Mouse (Mus musculus) cerebellum, adult 2 months (tissue): ENCODE measurements around the gene Hspb1. TPM values are rescaled to one million over a fixed set of nuclear protein-coding genes. Genes with fewer than 3 reads are reported as not detected.
A peak's percentile ranks its signal among the peaks of the same experiment; 100 is the strongest.

Experiments
- DNase-seq, 2 experiments: peaks; one replicate each; pipeline ENCODE4 v3.0.0; 2021
- H3K27ac ChIP-seq: fragments of 200-500 bp; 2 replicates; pipeline ENCODE4 v1.5.1; 2012; ENCODE audit warnings: low read length, control low read depth, inconsistent platforms; ENCODE audit not compliant: insufficient read depth
- H3K27me3 ChIP-seq: fragments of 200-500 bp; 2 replicates; pipeline ENCODE4 v1.6.1; 2012; ENCODE audit warnings: inconsistent platforms, mild to moderate bottlenecking, low read length, moderate library complexity; ENCODE audit not compliant: control insufficient read depth, insufficient read depth
- H3K4me1 ChIP-seq: fragments of 200-500 bp; 2 replicates; pipeline ENCODE4 v1.6.1; 2011; ENCODE audit warnings: low read length; ENCODE audit not compliant: control insufficient read depth, insufficient read depth
- H3K4me3 ChIP-seq: fragments of 200-500 bp; replicated peaks from 2 replicates; pipeline ENCODE3; 2011; ENCODE audit warnings: mild to moderate bottlenecking, low read depth, low read length, control low read depth; ENCODE audit not compliant: insufficient read depth
- CTCF ChIP-seq: fragments of 200-500 bp; IDR thresholded peaks from 2 replicates; pipeline ENCODE4 v1.5.1; 2011; ENCODE audit warnings: low read depth, mild to moderate bottlenecking, control low read depth, low read length, moderate library complexity, borderline replicate concordance; ENCODE audit not compliant: insufficient read depth
- POLR2A ChIP-seq: fragments of 200-500 bp; IDR thresholded peaks from 2 replicates; pipeline ENCODE4 v1.6.1; 2011; ENCODE audit warnings: low read length, control low read depth, borderline replicate concordance; ENCODE audit not compliant: insufficient read depth
- WGBS: fragments of 180-500 bp; shearing (Covaris S2); methylation state at CpG from one replicate; pipeline ENCODE4 v1.1.7; 2018; 5-methylcytosine and 5-hydroxymethylcytosine counted together
- polyA plus RNA-seq: library from polyadenylated mRNA; depleted of rRNA; stranded (reverse); fragments of >200 nt; gene quantifications from 2 replicates; pipeline ENCODE4 v1.2.3, GENCODE M21; 2012

The Hspb1 gene
- polyA plus RNA-seq, 1 experiment: 49.2 TPM

DNA sequence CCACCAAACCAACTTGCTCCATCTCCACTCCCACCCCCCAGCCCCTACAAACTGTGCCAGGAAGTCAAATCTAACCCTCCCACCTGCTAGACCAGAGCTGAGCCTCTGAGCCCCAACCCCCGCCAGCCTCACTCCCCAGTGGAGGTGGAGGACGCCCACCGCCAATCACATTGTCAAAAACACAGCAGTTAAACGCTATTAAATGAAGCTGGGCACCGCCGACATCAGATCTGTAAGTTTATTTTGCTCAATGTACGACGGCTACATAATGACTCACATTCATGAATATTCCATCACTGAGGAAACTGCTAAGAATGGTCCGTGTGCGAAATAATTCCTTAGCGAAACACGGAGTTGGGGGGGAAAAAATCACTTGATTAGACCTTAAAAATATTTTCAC, 20.5 kb downstream of the Hspb1 start:
- Histone ChIP-seq H3K27ac (no peak overlapping the region), H3K27me3 (no peaks in the 10 kb centered on the region), H3K4me3 (no peak overlapping the region), H3K4me1 (peaks cover 33% of the 10 kb centered on the region)
- DNase-seq: peak in 1 of 2 experiments; percentile 12
- 64% methylated on average over 12 of the region's 12 CpGs for WGBS
- no peak for TF ChIP-seq POLR2A
- TF ChIP-seq CTCF: no peak

DNA sequence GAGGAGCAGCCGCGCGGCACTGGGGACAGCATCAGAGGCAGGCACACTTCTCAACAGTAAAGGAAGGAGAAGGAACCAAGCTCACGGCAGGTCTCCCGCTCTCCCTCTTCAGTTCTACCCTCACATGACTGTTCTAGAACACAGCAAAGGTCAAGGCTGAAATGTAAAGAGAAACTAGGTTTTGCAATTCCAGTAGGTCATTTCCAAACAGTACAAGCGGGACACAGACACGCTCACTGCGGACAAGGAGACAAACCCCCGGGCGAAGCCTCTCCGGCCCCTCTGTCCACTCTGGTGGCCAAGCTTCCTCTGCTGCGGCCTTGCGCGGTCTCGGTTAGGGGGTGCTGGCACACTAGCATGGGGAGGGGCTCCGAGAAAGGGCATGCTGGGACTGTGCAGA, 21.3 kb downstream of the Hspb1 start:
- no peaks in the 10 kb centered on the region for H3K27me3 ChIP-seq
- no peak overlapping the region for H3K4me3 ChIP-seq
- no peak overlapping the region for H3K27ac ChIP-seq
- peaks cover 40% of the 10 kb centered on the region for H3K4me1 ChIP-seq
- DNase-seq: peak in 1 of 2 experiments; percentile 9
- WGBS: 85% methylated on average over 16 of the region's 16 CpGs
- TF ChIP-seq POLR2A (no peak), CTCF (no peak)

DNA sequence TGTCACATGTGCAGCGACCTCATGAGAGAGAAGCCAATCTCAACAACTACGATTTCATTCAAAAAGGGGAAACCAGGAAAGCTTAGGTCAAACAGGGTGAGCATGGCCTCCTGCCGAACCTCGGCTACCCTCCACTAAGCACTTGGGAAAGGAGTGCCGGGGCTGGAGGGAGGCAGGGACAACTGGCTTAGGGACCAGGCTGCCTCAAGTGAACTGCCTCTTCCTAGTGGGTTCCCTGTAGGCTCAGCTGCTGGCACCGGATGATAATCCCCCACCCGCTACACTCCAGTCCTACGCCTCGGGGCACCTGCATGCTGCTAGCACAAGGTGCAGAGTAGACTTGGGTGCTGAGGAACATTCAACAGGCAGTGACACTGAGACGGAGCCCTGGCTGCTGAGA, 21.9 kb downstream of the Hspb1 start:
- Histone ChIP-seq H3K27ac (no peak overlapping the region), H3K27me3 (no peaks in the 10 kb centered on the region), H3K4me3 (no peak overlapping the region), H3K4me1 (peaks cover 43% of the 10 kb centered on the region)
- no peak for TF ChIP-seq CTCF
- TF ChIP-seq POLR2A: no peak
- WGBS: 69% methylated on average over 10 of the region's 10 CpGs
- DNase-seq: peak in 1 of 2 experiments; percentile 27

DNA sequence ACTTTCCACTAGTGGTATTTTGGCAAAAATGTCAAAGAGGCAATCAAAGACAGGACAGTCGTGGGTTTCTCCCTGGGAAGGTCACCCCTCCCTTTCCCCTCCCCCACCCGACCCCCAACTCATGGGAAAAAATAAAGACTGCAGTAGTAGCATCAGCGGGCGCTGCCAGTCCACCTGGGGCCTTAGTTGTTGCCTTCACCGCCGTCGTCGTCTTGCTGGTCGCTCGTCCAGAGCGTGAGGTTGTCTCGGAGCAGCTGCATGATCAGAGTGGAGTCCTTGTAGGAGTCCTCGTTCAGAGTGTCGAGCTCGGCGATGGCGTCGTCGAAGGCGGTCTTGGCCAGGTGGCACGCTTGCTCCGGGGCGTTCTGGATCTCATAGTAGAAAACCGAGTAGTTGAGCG, 23.1 kb downstream of the Hspb1 start:
- Histone ChIP-seq H3K4me3 (no peak overlapping the region), H3K27me3 (no peaks in the 10 kb centered on the region), H3K27ac (no peak overlapping the region), H3K4me1 (peaks cover 49% of the 10 kb centered on the region)
- no peak for TF ChIP-seq POLR2A
- TF ChIP-seq CTCF: no peak
- DNase-seq: peak; percentile 22 to 34
- WGBS: 76% methylated on average over 25 of the region's 25 CpGs

DNA sequence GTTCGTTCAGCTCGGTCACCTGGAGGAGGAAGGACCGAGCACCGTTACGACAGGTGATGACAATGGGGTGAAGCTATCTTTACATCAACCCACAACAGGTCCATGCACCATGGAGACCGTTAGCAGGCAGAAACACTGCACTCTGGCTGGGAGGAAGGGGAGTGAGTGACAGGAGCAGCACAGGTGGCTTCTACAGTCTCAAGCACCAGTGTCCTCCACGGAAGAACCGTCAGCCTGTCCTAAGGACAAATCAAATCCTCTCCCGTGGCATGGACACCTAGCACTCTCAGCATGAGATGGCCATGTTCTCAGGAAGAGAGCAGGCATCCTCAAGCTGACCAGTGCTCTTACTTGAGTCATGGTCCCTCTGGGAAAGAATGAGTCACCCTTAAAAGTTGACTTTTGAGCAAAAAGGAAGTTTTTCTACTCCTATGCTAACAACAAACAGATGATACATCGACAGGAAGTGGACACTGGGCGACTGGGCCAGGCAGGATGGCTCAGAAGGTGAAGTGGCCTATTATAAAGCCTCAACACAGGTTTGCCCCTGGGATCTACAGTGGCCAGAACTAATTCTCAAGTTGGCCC, 24.0 kb downstream of the Hspb1 start:
- WGBS: 62% methylated on average over 11 of the region's 11 CpGs
- peak overlapping the region; percentile 11; the same call in 1 of the 2 replicates for H3K27ac ChIP-seq
- H3K4me3 ChIP-seq: no peak overlapping the region
- H3K4me1 ChIP-seq: peaks cover 56% of the 10 kb centered on the region
- DNase-seq: peak in 1 of 2 experiments; percentile 24
- TF ChIP-seq CTCF: no peak
- no peak for TF ChIP-seq POLR2A
- H3K27me3 ChIP-seq: no peaks in the 10 kb centered on the region

DNA sequence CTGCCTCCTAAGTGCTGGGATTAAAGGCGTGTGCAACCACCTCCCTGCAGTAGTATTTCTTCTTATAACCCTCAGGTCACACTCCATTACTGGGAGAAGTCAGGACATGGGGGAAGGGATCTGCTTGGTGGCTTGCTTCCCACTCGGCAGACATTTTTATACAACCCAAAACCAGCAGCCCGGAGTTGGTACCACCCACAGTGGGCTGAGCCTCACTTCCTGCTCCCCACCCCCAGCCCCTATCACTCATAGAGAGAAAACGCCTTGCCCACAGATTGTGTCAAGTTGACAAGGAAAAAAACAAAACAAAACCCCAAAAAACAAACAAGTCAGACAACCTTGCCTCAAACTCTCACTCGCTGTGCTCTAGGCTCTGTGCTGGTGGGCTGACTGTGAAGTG, 25.5 kb downstream of the Hspb1 start:
- no peak for DNase-seq
- peaks cover 55% of the 10 kb centered on the region for H3K4me1 ChIP-seq
- no peak overlapping the region for H3K4me3 ChIP-seq
- WGBS: 67% methylated on average over 5 of the region's 5 CpGs
- TF ChIP-seq CTCF (no peak), POLR2A (no peak)
- peak overlapping the region; percentile 82 for H3K27ac ChIP-seq
- no peaks in the 10 kb centered on the region for H3K27me3 ChIP-seq

DNA sequence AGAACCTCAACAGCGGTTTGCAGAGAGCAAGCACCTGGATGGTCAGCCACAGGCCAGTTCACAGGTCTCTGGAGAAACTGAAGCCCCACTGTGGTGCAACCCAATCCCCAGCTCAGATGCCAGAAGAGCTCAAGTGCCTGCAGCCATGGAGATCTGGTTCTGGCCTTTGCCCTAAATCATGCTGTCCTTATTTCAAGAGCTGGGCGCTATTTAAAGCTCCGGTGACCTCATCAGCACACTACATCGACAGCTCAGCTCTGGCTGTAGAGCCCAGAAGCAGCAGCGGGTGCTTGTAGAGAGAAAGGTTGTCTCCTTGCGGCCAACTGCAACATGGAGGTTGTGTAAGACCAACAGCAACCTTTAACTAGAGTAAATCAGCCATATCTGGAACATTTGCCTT, 26.4 kb downstream of the Hspb1 start:
- Histone ChIP-seq H3K27me3 (no peaks in the 10 kb centered on the region), H3K4me3 (no peak overlapping the region)

DNA sequence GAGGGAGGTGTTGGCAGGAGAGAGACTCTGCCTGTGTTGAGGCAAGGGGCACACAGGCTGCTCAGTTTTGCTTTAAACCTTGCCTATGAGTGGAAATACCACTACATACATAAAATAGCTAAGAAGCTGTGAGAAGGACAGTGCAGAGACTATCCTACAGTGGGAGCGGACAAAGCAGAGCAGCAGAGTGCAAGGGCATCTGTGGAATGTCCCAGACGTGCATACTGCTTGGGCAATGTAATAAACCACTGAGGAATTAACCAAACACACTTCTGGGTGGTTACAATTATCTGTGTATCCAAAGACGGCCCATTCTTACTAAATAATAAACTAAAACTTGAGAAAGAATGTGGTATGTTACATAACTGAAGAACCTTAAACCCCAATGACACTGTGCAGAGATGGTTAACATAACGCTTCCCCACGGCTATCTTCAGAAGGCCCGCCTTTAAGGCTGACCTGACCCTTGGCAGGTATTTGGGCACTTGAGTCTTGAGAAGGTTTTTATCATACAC, 28.4 kb downstream of the Hspb1 start:
- no peak for DNase-seq
- 0 out of 2 replicates have a peak overlapping the region, but pooled peaks have one; percentile 34 for H3K27ac ChIP-seq
- TF ChIP-seq POLR2A (no peak), CTCF (no peak)
- H3K4me3 ChIP-seq: no peak overlapping the region
- 53% methylated on average over 6 of the region's 6 CpGs for WGBS
- no peaks in the 10 kb centered on the region for H3K27me3 ChIP-seq
- H3K4me1 ChIP-seq: peaks cover 50% of the 10 kb centered on the region

More for the DNA sequence above, 26.4 kb downstream of the Hspb1 start:
- no peak for TF ChIP-seq CTCF
- no peak for TF ChIP-seq POLR2A
- Histone ChIP-seq H3K4me1 (peaks cover 55% of the 10 kb centered on the region), H3K27ac (peak overlapping the region; percentile 82)
- WGBS: 18% methylated on average over 6 of the region's 6 CpGs
- peak; percentile 59 to 81 for DNase-seq
